ENCODE assay signal across 8 mouse cellular contexts in genomic region chr13:44729424-44729971, GRCm38 (mm10). TPM values are rescaled to one million over a fixed set of nuclear protein-coding genes. Genes with fewer than 3 reads are reported as not detected.
A peak's percentile ranks its signal among the peaks of the same experiment; 100 is the strongest.
DNase-seq lines count a peak whose midpoint lies in the region; ATAC-seq and TF ChIP-seq lines count a peak whose summit lies in the region.

TSS of gene Jarid2 (plus strand) at chr13:44729474.

- no peaks in the 10 kb centered on the region for H3K27me3 ChIP-seq in embryonic facial prominence, embryonic 15.5 days
- H3K27me3 ChIP-seq in heart, embryonic 13.5 days (replicated peaks), result no peaks in the 10 kb centered on the region
- no peaks in the 10 kb centered on the region for H3K27me3 ChIP-seq in kidney, postnatal 0 days (ENCODE audit: insufficient read depth, low read length)
- no peaks in the 10 kb centered on the region for H3K27me3 ChIP-seq in liver, embryonic 13.5 days
- no peaks in the 10 kb centered on the region for H3K27me3 ChIP-seq in neural tube, embryonic 11.5 days (ENCODE audit: control insufficient read depth, insufficient read depth, low read length)

- WGBS in embryonic facial prominence, embryonic 15.5 days, result 3% methylated on average over 30 of the region's 31 CpGs
- WGBS in heart, embryonic 13.5 days, result 1% methylated on average over 31 of the region's 31 CpGs
- WGBS in kidney, postnatal 0 days, result 4% methylated on average over 31 of the region's 31 CpGs
- 1% methylated on average over 31 of the region's 31 CpGs for WGBS in liver, embryonic 13.5 days (ENCODE audit: insufficient replicate concordance)
- 2% methylated on average over 31 of the region's 31 CpGs for WGBS in neural tube, embryonic 11.5 days

- H3K4me1 ChIP-seq in embryonic facial prominence, embryonic 15.5 days, result peaks cover 13% of the 10 kb centered on the region; the same call in 1 of the 2 replicates
- H3K4me1 ChIP-seq in heart, embryonic 13.5 days, result peaks cover 25% of the 10 kb centered on the region
- peaks cover 10% of the 10 kb centered on the region; the same call in 1 of the 2 replicates for H3K4me1 ChIP-seq in kidney, postnatal 0 days (replicated peaks; ENCODE audit: insufficient read depth, low read length)
- H3K4me1 ChIP-seq in liver, embryonic 13.5 days (replicated peaks), result peaks cover 32% of the 10 kb centered on the region
- peaks cover 11% of the 10 kb centered on the region for H3K4me1 ChIP-seq in neural tube, embryonic 11.5 days (ENCODE audit: control insufficient read depth, insufficient read depth, low read length)

- no peaks in the 10 kb centered on the region for H3K9me3 ChIP-seq in embryonic facial prominence, embryonic 15.5 days (replicated peaks)
- no peaks in the 10 kb centered on the region for H3K9me3 ChIP-seq in heart, embryonic 13.5 days
- no peaks in the 10 kb centered on the region for H3K9me3 ChIP-seq in kidney, postnatal 0 days (replicated peaks; ENCODE audit: low read length)
- no peaks in the 10 kb centered on the region for H3K9me3 ChIP-seq in liver, embryonic 13.5 days (replicated peaks)
- no peaks in the 10 kb centered on the region for H3K9me3 ChIP-seq in neural tube, embryonic 11.5 days (ENCODE audit: control insufficient read depth, low read length)

- TF ChIP-seq CTCF in kidney, postnatal 0 days (IDR thresholded peaks at IDR 0.05; ENCODE audit: low read depth), result no peak

- peak; percentile 46 for DNase-seq in CD4-positive helper T cell, adult 2 months (ENCODE audit: low read depth, low spot score)
- DNase-seq in adrenal gland, postnatal 10 days, result peak; percentile 56
- peak; percentile 56 for DNase-seq in kidney, postnatal 0 days (ENCODE audit: low spot score)
- peak; percentile 48 for DNase-seq in liver, embryonic 13.5 days
- DNase-seq in neural tube, embryonic 11.5 days (ENCODE audit: low spot score), result peak; percentile 62
- peak; percentile 85 for DNase-seq in testis, postnatal 14 days (ENCODE audit: low spot score)

- ATAC-seq in embryonic facial prominence, embryonic 15.5 days (ENCODE audit: insufficient number of reproducible peaks, low FRiP score, low TSS enrichment, low read depth), result no peak
- ATAC-seq in heart, embryonic 13.5 days (ENCODE audit: extremely low read depth, insufficient number of reproducible peaks, low FRiP score, low TSS enrichment), result no peak
- no peak; the same call in 1 of the 2 replicates for ATAC-seq in kidney, postnatal 0 days (replicated peaks; ENCODE audit: low FRiP score, low read depth)
- no peak for ATAC-seq in liver, embryonic 13.5 days (ENCODE audit: low read depth)
- no peak for ATAC-seq in neural tube, embryonic 11.5 days (ENCODE audit: insufficient read depth, low FRiP score, low TSS enrichment)

- H3K4me3 ChIP-seq in embryonic facial prominence, embryonic 15.5 days (replicated peaks), result peak within 1 kb of the TSS; percentile 74
- peak within 1 kb of the TSS; percentile 85 for H3K4me3 ChIP-seq in heart, embryonic 13.5 days
- peak within 1 kb of the TSS; percentile 59 for H3K4me3 ChIP-seq in kidney, postnatal 0 days (replicated peaks; ENCODE audit: low read depth, low read length)
- peak within 1 kb of the TSS; percentile 86 for H3K4me3 ChIP-seq in liver, embryonic 13.5 days (replicated peaks)
- H3K4me3 ChIP-seq in neural tube, embryonic 11.5 days (ENCODE audit: low read depth, low read length), result peak within 1 kb of the TSS; percentile 72

- H3K36me3 ChIP-seq in embryonic facial prominence, embryonic 15.5 days, result no peaks in the 10 kb centered on the region
- no peaks in the 10 kb centered on the region for H3K36me3 ChIP-seq in heart, embryonic 13.5 days
- H3K36me3 ChIP-seq in kidney, postnatal 0 days (ENCODE audit: insufficient read depth, low read length), result no peaks in the 10 kb centered on the region
- no peaks in the 10 kb centered on the region for H3K36me3 ChIP-seq in liver, embryonic 13.5 days
- no peaks in the 10 kb centered on the region for H3K36me3 ChIP-seq in neural tube, embryonic 11.5 days (ENCODE audit: control insufficient read depth, insufficient read depth, low read length)

- H3K27ac ChIP-seq in embryonic facial prominence, embryonic 15.5 days (replicated peaks), result peak within 1 kb of the TSS; percentile 98
- H3K27ac ChIP-seq in heart, embryonic 13.5 days (replicated peaks), result peak within 1 kb of the TSS; percentile 97
- peak within 1 kb of the TSS; percentile 91 for H3K27ac ChIP-seq in kidney, postnatal 0 days
- peak within 1 kb of the TSS; percentile 88 for H3K27ac ChIP-seq in liver, embryonic 13.5 days
- peak within 1 kb of the TSS; percentile 76 for H3K27ac ChIP-seq in neural tube, embryonic 11.5 days (ENCODE audit: low read depth, low read length)

- peak within 1 kb of the TSS; percentile 84 for H3K9ac ChIP-seq in embryonic facial prominence, embryonic 15.5 days
- H3K9ac ChIP-seq in heart, embryonic 13.5 days, result peak within 1 kb of the TSS; percentile 95
- peak within 1 kb of the TSS; percentile 87 for H3K9ac ChIP-seq in kidney, postnatal 0 days (ENCODE audit: low read depth, low read length)
- H3K9ac ChIP-seq in liver, embryonic 13.5 days, result peak within 1 kb of the TSS; percentile 95
- H3K9ac ChIP-seq in neural tube, embryonic 11.5 days (ENCODE audit: low read length), result peak within 1 kb of the TSS; percentile 84

- peak within 1 kb of the TSS; percentile 90 for H3K4me2 ChIP-seq in embryonic facial prominence, embryonic 15.5 days (replicated peaks)
- H3K4me2 ChIP-seq in heart, embryonic 13.5 days, result peak within 1 kb of the TSS; percentile 83
- peak within 1 kb of the TSS; percentile 95 for H3K4me2 ChIP-seq in kidney, postnatal 0 days (ENCODE audit: low read length)
- peak within 1 kb of the TSS; percentile 98 for H3K4me2 ChIP-seq in liver, embryonic 13.5 days
- peak within 1 kb of the TSS; percentile 97 for H3K4me2 ChIP-seq in neural tube, embryonic 11.5 days (ENCODE audit: low read depth)

RNA-seq across cellular contexts. Expression of gene Jarid2, which starts in this region (rescaled TPM):
- 10 to 100 TPM; 45.0 to 60.1 TPM for total RNA-seq in adrenal gland, postnatal 10 days (2021)
- polyA plus RNA-seq in embryonic facial prominence, embryonic 15.5 days (2015; fragmentation: Nextera tagmentation; extraction: Ambion mirVana), result 25.7 and 27.0 TPM in 2 replicates
- polyA plus RNA-seq in heart, embryonic 13.5 days (2015; fragmentation: Nextera tagmentation; extraction: Ambion mirVana), result 21.1 and 24.2 TPM in 2 replicates
- 22.5 and 26.2 TPM in 2 replicates for polyA plus RNA-seq in kidney, postnatal 0 days (2015; fragmentation: Nextera tagmentation; extraction: Ambion mirVana)
- polyA plus RNA-seq in liver, embryonic 13.5 days (2015; fragmentation: Nextera tagmentation; extraction: Ambion mirVana), result 8.0 and 11.6 TPM in 2 replicates
- polyA plus RNA-seq in neural tube, embryonic 11.5 days (2014; fragmentation: Nextera tagmentation; extraction: Ambion mirVana), result 45.5 and 47.9 TPM in 2 replicates
